Mouse (Mus musculus) fat pad, adult 2 months (tissue): ENCODE data around the gene BC048403.
"Not testable (repeated sequence)": the region's sequence is repeated elsewhere in the genome, so short reads cannot be mapped to it uniquely, and the experiment has no call there.

Source experiments
- DNase-seq: peaks from one replicate; pipeline ENCODE4 v3.0.0-alpha.2; 2011; ENCODE audit warnings: low read depth, low spot score; ENCODE audit errors: extremely low read depth

The BC048403 gene

GRCm38 (mm10) chr10:121755822-121756221 lies 16.1 kb downstream of the BC048403 start:
- DNase-seq: no peak

- DNase-seq: no peak
Measured at GRCm38 (mm10) chr10:121756677-121757076, 16.9 kb downstream of the BC048403 start.

GRCm38 (mm10) chr10:121759095-121759494 lies 19.4 kb downstream of the BC048403 start:
- DNase-seq: no peak

GRCm38 (mm10) chr10:121762141-121762540 lies 22.4 kb downstream of the BC048403 start:
- no peak for DNase-seq

GRCm38 (mm10) chr10:121763191-121763590 lies 23.5 kb downstream of the BC048403 start:
- no peak for DNase-seq

- DNase-seq: no peak
Measured at GRCm38 (mm10) chr10:121764469-121765173, 24.9 kb downstream of the BC048403 start.

- DNase-seq: no peak
Measured at GRCm38 (mm10) chr10:121765174-121766057, 25.7 kb downstream of the BC048403 start.

GRCm38 (mm10) chr10:121767295-121767694 lies 27.6 kb downstream of the BC048403 start:
- not testable (repeated sequence) for DNase-seq

GRCm38 (mm10) chr10:121769711-121770110 lies 30.0 kb downstream of the BC048403 start:
- DNase-seq: no peak

GRCm38 (mm10) chr10:121770624-121771577 lies 31.2 kb downstream of the BC048403 start:
- DNase-seq: no peak

- DNase-seq: no peak
Measured at GRCm38 (mm10) chr10:121773813-121774212, 34.1 kb downstream of the BC048403 start.

- no peak for DNase-seq
Measured at GRCm38 (mm10) chr10:121775990-121776389, 36.3 kb downstream of the BC048403 start.

- no peak for DNase-seq
Measured at GRCm38 (mm10) chr10:121781159-121781558, 41.4 kb downstream of the BC048403 start.

- DNase-seq: no peak
Measured at GRCm38 (mm10) chr10:121788536-121788935, 48.8 kb downstream of the BC048403 start.

- DNase-seq: no peak
Measured at GRCm38 (mm10) chr10:121790078-121790477, 50.3 kb downstream of the BC048403 start.

GRCm38 (mm10) chr10:121792661-121793060 lies 52.9 kb downstream of the BC048403 start:
- DNase-seq: no peak

- no peak for DNase-seq
Measured at GRCm38 (mm10) chr10:121794486-121794885, 54.7 kb downstream of the BC048403 start.

- DNase-seq: no peak
Measured at GRCm38 (mm10) chr10:121796027-121796802, 56.5 kb downstream of the BC048403 start.

GRCm38 (mm10) chr10:121800041-121800440 lies 60.3 kb downstream of the BC048403 start:
- DNase-seq: no peak
